Mouse (Mus musculus) kidney, adult 9 months (tissue): Measurements from ENCODE around the gene Gli2.

Experiments used
- DNase-seq: peaks from one replicate; pipeline ENCODE4 v3.0.0; 2022

Gene Gli2

DNA sequence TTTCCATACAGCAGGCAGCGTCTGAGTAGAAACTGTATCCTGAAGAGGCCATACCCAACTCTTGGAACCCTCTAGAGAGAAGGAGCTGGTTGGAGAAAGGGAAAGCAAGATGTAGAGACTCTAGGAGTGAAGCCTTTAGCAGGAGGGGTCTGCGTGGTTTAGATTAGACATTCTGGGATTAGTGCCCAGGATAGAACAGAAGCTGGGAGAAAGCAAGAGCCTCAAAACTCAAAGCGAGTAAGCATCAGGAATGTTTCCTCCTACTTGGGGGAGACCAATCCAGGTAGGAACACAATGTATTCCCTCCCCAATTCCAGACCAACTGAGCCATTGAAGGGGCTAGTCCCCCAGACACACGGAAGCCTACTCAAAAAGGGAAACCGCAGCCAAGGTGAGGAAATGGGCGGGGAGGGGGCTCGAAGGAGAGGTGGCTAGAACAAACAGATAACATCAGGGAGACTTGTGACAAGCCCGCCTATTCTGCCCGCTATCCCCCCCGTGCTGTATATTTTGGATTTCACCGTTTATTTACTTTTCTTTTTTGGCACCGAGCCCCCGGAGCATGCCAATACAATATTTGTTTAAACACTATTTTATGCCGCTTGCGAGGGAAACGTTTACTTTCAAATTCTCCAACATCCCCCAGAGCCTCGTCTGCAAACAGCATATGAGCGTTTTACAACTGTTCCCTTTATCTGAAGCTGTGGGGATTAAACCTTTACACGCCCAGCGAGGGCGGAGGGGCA is 2.1 kb downstream of the Gli2 start:
- DNase-seq: no peak

- no peak for DNase-seq
Observed at GRCm38 (mm10) chr1:119049812-119050615, 3.4 kb downstream of the Gli2 start.

GRCm38 (mm10) chr1:119048988-119049387 is 4.4 kb downstream of the Gli2 start:
- no peak for DNase-seq

- no peak for DNase-seq
Observed at GRCm38 (mm10) chr1:119048547-119048946, 4.9 kb downstream of the Gli2 start.

GRCm38 (mm10) chr1:119047462-119048371 is 5.7 kb downstream of the Gli2 start:
- DNase-seq: peak; percentile 22

- no peak for DNase-seq
Observed at GRCm38 (mm10) chr1:119038436-119038835, 15.0 kb downstream of the Gli2 start.

DNA sequence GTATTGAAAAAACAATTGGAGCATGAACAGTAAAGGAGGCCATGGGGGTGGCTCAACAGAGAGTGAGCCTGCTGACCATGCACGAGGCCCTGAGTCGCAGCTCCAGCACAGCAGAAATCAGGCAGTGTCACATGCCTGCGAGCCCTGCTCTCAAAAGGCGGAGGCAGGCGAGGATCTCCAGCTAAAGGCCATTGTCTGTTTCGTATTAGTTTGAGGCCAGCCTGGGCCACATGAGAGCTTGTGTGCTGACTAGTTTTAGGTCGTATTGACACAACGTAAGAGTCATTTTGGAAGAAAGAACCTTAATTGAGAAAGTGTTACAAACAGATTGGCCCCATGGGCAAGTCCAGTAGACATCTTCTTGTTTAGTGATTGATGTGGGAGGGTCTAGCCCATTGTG is 17.5 kb downstream of the Gli2 start:
- no peak for DNase-seq

DNA sequence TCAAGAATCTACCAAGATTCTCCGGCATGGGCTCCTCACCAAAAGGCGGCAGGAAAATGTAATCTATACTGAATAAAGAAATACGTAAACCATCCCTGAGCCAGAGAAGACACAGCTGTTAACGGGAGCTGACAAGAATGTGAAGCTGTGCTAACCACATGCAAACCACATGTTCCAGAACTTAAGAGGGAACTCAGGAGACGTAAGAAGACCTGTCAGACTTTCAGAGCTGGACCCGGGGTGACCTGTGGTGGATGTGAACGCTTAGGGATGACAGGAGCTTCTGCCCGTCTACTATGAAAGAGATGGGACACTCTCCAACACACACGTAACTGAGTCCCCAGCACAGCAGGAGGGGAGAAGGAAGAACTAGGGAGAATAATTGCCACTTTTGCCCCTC is 18.1 kb downstream of the Gli2 start:
- DNase-seq: no peak

- DNase-seq: no peak
Observed at GRCm38 (mm10) chr1:119034163-119034705, 19.2 kb downstream of the Gli2 start.

- no peak for DNase-seq
Observed at GRCm38 (mm10) chr1:119033450-119034162, 19.8 kb downstream of the Gli2 start.

- no peak for DNase-seq
Observed at GRCm38 (mm10) chr1:119031185-119031584, 22.2 kb downstream of the Gli2 start.

- peak; percentile 6 for DNase-seq
Observed at GRCm38 (mm10) chr1:119025647-119026358, 27.6 kb downstream of the Gli2 start.

DNA sequence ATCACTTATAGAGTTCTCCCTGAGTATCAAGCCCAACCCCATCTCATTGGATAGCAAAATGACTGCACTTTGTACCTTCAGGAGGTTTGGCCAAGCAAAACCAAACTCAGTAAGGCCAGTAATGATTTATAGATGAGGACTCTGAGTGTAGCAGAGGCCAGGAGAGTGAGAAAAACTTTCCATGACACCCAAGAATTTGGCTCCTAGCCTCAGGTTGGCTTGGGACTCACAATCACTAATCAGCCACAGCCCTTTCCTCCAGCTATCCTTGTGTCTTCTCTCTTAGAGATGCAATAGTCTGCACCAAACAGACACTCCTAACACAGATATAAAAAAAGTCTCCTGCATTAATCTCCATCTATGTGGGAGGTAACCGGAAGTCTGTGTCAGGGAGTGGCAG is 31.1 kb downstream of the Gli2 start:
- DNase-seq: peak; percentile 81

- DNase-seq: no peak
Observed at GRCm38 (mm10) chr1:119020092-119020491, 33.3 kb downstream of the Gli2 start.

- DNase-seq: peak; percentile 64
Observed at GRCm38 (mm10) chr1:119019056-119019455, 34.4 kb downstream of the Gli2 start.

DNA sequence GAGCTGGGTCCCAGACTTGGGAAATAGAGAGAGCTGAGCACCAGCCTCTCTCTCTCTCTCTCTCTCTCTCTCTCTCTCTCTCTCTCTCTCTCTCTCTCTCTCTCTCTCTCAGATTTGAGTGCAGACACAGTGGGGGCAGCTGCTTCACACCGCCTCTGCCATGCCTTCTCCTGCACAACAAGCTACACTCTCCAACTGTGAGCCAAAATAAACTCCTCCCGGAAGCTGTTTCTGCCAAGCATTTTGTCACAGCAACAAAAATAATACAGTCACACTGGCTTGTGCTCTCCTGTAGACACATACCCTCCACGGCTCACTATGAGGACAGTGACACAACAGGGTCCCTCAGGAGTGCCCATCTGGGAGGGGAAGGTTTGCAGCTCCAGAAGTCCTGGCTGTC is 36.6 kb downstream of the Gli2 start:
- DNase-seq: no peak

DNA sequence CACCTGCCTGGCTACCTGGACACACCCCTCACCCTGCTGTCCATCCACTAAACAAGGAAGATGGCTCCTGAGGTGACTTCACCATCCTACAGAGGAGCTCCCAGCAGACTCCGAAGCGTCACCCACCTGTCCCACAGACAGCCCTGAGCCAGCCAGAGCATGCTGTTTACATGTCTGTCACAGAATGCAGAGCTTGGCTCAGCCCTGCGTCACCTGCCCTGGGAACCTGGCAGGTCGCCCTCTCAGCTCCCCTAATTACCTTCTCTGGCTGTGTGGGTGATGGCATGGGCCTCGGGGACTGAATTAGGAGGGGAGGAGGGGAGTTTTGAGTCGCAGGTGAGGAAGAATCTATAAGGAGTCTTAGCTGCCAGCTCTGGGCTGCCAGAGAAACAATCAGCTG is 38.3 kb downstream of the Gli2 start:
- no peak for DNase-seq

DNA sequence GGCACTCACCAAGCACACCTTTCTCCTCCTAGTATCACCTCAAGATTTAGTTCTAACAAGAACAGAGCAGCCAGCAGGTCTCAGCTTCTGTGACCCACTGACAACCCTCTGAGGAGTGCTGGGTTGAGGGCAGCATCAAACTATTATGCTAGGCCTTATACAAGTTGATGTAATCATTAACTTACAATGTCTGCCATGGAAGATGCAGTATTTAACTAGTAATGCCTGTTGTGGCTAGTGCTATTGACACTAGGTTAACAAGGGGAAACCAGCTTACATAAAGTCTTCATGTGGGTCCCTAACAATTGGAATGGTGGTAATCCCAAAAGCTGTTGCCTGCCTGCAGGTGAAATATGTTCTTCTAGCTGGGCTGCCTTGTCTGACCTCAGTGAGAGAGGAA is 44.5 kb downstream of the Gli2 start:
- DNase-seq: no peak

- no peak for DNase-seq
Observed at GRCm38 (mm10) chr1:119003852-119004398, 49.5 kb downstream of the Gli2 start.

GRCm38 (mm10) chr1:119001454-119002034 is 51.9 kb downstream of the Gli2 start:
- DNase-seq: no peak
